Mouse (Mus musculus): Measurements from ENCODE around the gene Pef1. TPM values are rescaled to one million over a fixed set of nuclear protein-coding genes. Genes with fewer than 3 reads are reported as not detected.

Gene Pef1
- polyA plus RNA-seq, 2 experiments, result 24.9 to 38.9 TPM

- Histone ChIP-seq H3K4me3 (ENCODE audit: insufficient read depth in 1 of 2, low read depth in 2 of 2, low read length in 2 of 2) (no peak overlapping the region), H3K9ac (replicated peaks) (no peak overlapping the region), H3K27ac (no peak overlapping the region), H3K27me3 (ENCODE audit: control insufficient read depth, insufficient read depth, low read length) (no peaks in the 10 kb centered on the region; the same call in 1 of the 2 replicates), H3K4me2 (ENCODE audit: low read depth) (no peak overlapping the region), H3K36me3 (replicated peaks; ENCODE audit: control insufficient read depth, insufficient read depth, low read depth) (no peaks in the 10 kb centered on the region), H3K4me1 (replicated peaks; ENCODE audit: control insufficient read depth in 2 of 2, insufficient read depth in 2 of 2, low read length in 1 of 2) (no peaks in the 10 kb centered on the region), H3K9me3 (ENCODE audit: control insufficient read depth, low read length) (no peaks in the 10 kb centered on the region)
- 10% methylated on average over 7 of the region's 7 CpGs for WGBS (ENCODE audit: insufficient replicate concordance)
- TF ChIP-seq EP300 (IDR thresholded peaks at IDR 0.05; ENCODE audit: low read depth) (no peak), CTCF (IDR thresholded peaks at IDR 0.05; ENCODE audit: low read depth) (peak; percentile 99)
- DNase-seq (ENCODE audit: low read depth in 3 of 3, low spot score in 3 of 3) (peak; percentile 28 to 40 (median 31)), ATAC-seq (ENCODE audit: insufficient read depth) (no peak)
Observed at GRCm38 (mm10) chr4:130087293-130087692, 15.1 kb upstream of the Pef1 start.

GRCm38 (mm10) chr4:130095137-130095536 lies 7.2 kb upstream of the Pef1 start:
- TF ChIP-seq CTCF (IDR thresholded peaks at IDR 0.05; ENCODE audit: low read depth), result no peak
- no peak for TF ChIP-seq EP300 (IDR thresholded peaks at IDR 0.05; ENCODE audit: low read depth)
- no peaks in the 10 kb centered on the region for H3K4me1 ChIP-seq (replicated peaks; ENCODE audit: control insufficient read depth in 2 of 2, insufficient read depth in 2 of 2, low read length in 1 of 2)
- no peaks in the 10 kb centered on the region for H3K27me3 ChIP-seq (ENCODE audit: control insufficient read depth, insufficient read depth, low read length)
- ATAC-seq (ENCODE audit: insufficient read depth) (no peak), DNase-seq (ENCODE audit: low read depth in 3 of 3, low spot score in 3 of 3) (no peak)
- no peak overlapping the region for H3K4me3 ChIP-seq (ENCODE audit: insufficient read depth in 1 of 2, low read depth in 2 of 2, low read length in 2 of 2)
- H3K36me3 ChIP-seq (replicated peaks; ENCODE audit: control insufficient read depth, insufficient read depth, low read depth), result no peaks in the 10 kb centered on the region
- no peak overlapping the region for H3K27ac ChIP-seq
- H3K4me2 ChIP-seq (ENCODE audit: low read depth), result no peak overlapping the region
- H3K9ac ChIP-seq (replicated peaks), result no peak overlapping the region
- WGBS (ENCODE audit: insufficient replicate concordance), result 62% methylated on average over 3 of the region's 3 CpGs
- no peaks in the 10 kb centered on the region for H3K9me3 ChIP-seq (ENCODE audit: control insufficient read depth, low read length)

- Histone ChIP-seq H3K27me3 (ENCODE audit: control insufficient read depth, insufficient read depth, low read length) (no peaks in the 10 kb centered on the region), H3K4me2 (ENCODE audit: low read depth) (no peak overlapping the region), H3K9me3 (ENCODE audit: control insufficient read depth, low read length) (no peaks in the 10 kb centered on the region), H3K4me3 (ENCODE audit: insufficient read depth in 1 of 2, low read depth in 2 of 2, low read length in 2 of 2) (no peak overlapping the region), H3K4me1 (replicated peaks; ENCODE audit: control insufficient read depth in 2 of 2, insufficient read depth in 2 of 2, low read length in 1 of 2) (peaks cover 0 to 6% of the 10 kb centered on the region in 2 experiments; a peak in 1 of 4 replicates), H3K36me3 (replicated peaks; ENCODE audit: control insufficient read depth, insufficient read depth, low read depth) (no peaks in the 10 kb centered on the region), H3K9ac (replicated peaks) (no peak overlapping the region), H3K27ac (no peak overlapping the region)
- no peak for DNase-seq (ENCODE audit: low read depth in 3 of 3, low spot score in 3 of 3)
- WGBS (ENCODE audit: insufficient replicate concordance), result 45% methylated on average over 8 of the region's 8 CpGs
- no peak for ATAC-seq (ENCODE audit: insufficient read depth)
- TF ChIP-seq EP300 (IDR thresholded peaks at IDR 0.05; ENCODE audit: low read depth) (no peak), CTCF (IDR thresholded peaks at IDR 0.05; ENCODE audit: low read depth) (no peak)
Observed at GRCm38 (mm10) chr4:130101183-130101582, 1.2 kb upstream of the Pef1 start.

GRCm38 (mm10) chr4:130103632-130104031 lies 1.3 kb downstream of the Pef1 start:
- Histone ChIP-seq H3K4me2 (ENCODE audit: low read depth) (no peak overlapping the region), H3K36me3 (replicated peaks; ENCODE audit: control insufficient read depth, insufficient read depth, low read depth) (no peaks in the 10 kb centered on the region), H3K9me3 (ENCODE audit: control insufficient read depth, low read length) (no peaks in the 10 kb centered on the region), H3K27ac (no peak overlapping the region), H3K4me1 (replicated peaks; ENCODE audit: control insufficient read depth in 2 of 2, insufficient read depth in 2 of 2, low read length in 1 of 2) (peaks cover 8 to 14% of the 10 kb centered on the region in 2 experiments), H3K27me3 (ENCODE audit: control insufficient read depth, insufficient read depth, low read length) (no peaks in the 10 kb centered on the region), H3K9ac (replicated peaks) (no peak overlapping the region), H3K4me3 (ENCODE audit: insufficient read depth in 1 of 2, low read depth in 2 of 2, low read length in 2 of 2) (no peak overlapping the region)
- TF ChIP-seq CTCF (IDR thresholded peaks at IDR 0.05; ENCODE audit: low read depth) (peak; percentile 72), EP300 (IDR thresholded peaks at IDR 0.05; ENCODE audit: low read depth) (no peak)
- 66% methylated on average over 12 of the region's 12 CpGs for WGBS (ENCODE audit: insufficient replicate concordance)
- no peak for DNase-seq (ENCODE audit: low read depth in 3 of 3, low spot score in 3 of 3)
- no peak for ATAC-seq (ENCODE audit: insufficient read depth)

- no peak overlapping the region for H3K4me2 ChIP-seq (ENCODE audit: low read depth)
- 21% methylated on average over 4 of the region's 4 CpGs for WGBS (ENCODE audit: insufficient replicate concordance)
- TF ChIP-seq EP300 (IDR thresholded peaks at IDR 0.05; ENCODE audit: low read depth) (no peak), CTCF (IDR thresholded peaks at IDR 0.05; ENCODE audit: low read depth) (no peak)
- no peak overlapping the region for H3K27ac ChIP-seq
- H3K36me3 ChIP-seq (replicated peaks; ENCODE audit: control insufficient read depth, insufficient read depth, low read depth), result no peaks in the 10 kb centered on the region
- ATAC-seq (ENCODE audit: insufficient read depth), result no peak
- peaks cover 12 to 22% of the 10 kb centered on the region in 2 experiments for H3K4me1 ChIP-seq (replicated peaks; ENCODE audit: control insufficient read depth in 2 of 2, insufficient read depth in 2 of 2, low read length in 1 of 2)
- H3K9ac ChIP-seq (replicated peaks), result no peak overlapping the region
- H3K27me3 ChIP-seq (ENCODE audit: control insufficient read depth, insufficient read depth, low read length), result no peaks in the 10 kb centered on the region
- no peaks in the 10 kb centered on the region for H3K9me3 ChIP-seq (ENCODE audit: control insufficient read depth, low read length)
- no peak overlapping the region for H3K4me3 ChIP-seq (ENCODE audit: insufficient read depth in 1 of 2, low read depth in 2 of 2, low read length in 2 of 2)
- no peak for DNase-seq (ENCODE audit: low read depth in 3 of 3, low spot score in 3 of 3)
Observed at GRCm38 (mm10) chr4:130104584-130104983, 2.2 kb downstream of the Pef1 start.
